Mouse (Mus musculus): Measurements from ENCODE around the gene Babam2.

GRCm38 (mm10) chr5:31697644-31698296, at the start of gene Babam2:
- TF ChIP-seq CTCF (IDR thresholded peaks at IDR 0.05; ENCODE audit: low read depth, low read length) (no peak), GATA1 (IDR thresholded peaks at IDR 0.05; ENCODE audit: borderline replicate concordance, low read length) (no peak)
